Mouse (Mus musculus) embryonic fibroblast, embryonic 13.5 days (primary cell): ENCODE measurements around the gene Map4k4.

Experiments used
- CTCF ChIP-seq: IDR thresholded peaks from 2 replicates; pipeline ENCODE4 v1.5.1; 2011; ENCODE audit warnings: mild to moderate bottlenecking, control low read depth, low read length, moderate library complexity, borderline replicate concordance; ENCODE audit not compliant: insufficient read depth
- POLR2A ChIP-seq: IDR thresholded peaks from 2 replicates; pipeline ENCODE4 v1.6.1; 2011; ENCODE audit warnings: low read depth, mild to moderate bottlenecking, control low read depth, low read length, moderate library complexity

GRCm38 (mm10) chr1:39889429-39889828, 11.3 kb upstream of the Map4k4 start:
- TF ChIP-seq POLR2A (no peak), CTCF (no peak)
